Mouse (Mus musculus): ENCODE measurements around the gene 2310030G06Rik. TPM values are rescaled to one million over a fixed set of nuclear protein-coding genes. Genes with fewer than 3 reads are reported as not detected.

Gene 2310030G06Rik
- polyA plus RNA-seq, 1 experiment from 2014 or later = 2.5 TPM

DNA sequence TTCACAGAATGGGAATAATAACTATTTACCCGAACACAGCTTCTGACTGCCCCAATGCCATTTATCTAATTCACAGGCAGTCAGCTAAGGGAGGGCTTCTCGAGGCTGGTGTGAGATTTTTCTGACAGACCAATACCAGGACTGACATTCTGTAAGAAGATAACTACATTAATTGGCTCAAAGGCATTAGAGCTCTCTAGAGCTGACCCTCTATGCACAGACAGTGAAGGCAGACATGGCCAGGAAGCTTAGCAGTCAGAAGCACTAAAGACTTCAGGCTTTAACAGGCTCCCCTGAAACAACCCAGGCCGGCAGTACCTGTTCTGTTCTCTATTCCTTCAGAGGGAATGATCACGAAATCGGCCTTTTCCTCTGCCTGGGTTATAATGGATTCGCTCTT, 51.2 kb downstream of the 2310030G06Rik start:
- Histone ChIP-seq H3K4me1 (peaks cover 17% of the 10 kb centered on the region), H3K9ac (no peak overlapping the region), H3K27me3 (replicated peaks) (peaks cover 67% of the 10 kb centered on the region), H3K27ac (no peak overlapping the region), H3K4me2 (no peak overlapping the region), H3K4me3 (no peak overlapping the region), H3K9me3 (replicated peaks) (no peaks in the 10 kb centered on the region), H3K36me3 (no peaks in the 10 kb centered on the region)
- WGBS (ENCODE audit: insufficient replicate concordance) = 67% methylated on average over 6 of the region's 6 CpGs
- no peak for ATAC-seq

DNA sequence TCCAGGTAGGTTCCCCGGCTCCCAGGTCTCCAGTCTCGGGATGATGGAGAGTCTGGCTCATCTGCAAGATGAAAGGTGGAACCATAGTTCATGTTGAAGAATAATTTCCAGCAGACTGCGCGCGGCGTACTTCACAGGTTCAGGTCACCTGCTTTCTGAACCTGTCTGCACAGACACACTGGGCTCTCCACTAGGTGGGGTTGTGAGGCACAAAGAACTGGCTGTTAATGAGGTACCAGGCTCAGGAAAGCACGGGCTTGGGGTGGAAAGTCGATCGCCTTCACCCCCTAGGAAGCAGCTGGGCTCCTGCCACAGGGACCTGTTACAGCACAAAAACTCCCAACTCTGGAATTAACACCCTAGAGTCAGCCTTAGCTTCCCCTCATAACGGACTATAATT, 52.7 kb downstream of the 2310030G06Rik start:
- H3K4me1 ChIP-seq = peaks cover 9% of the 10 kb centered on the region
- no peak overlapping the region for H3K27ac ChIP-seq
- H3K4me3 ChIP-seq = peak overlapping the region; percentile 9; the same call in 1 of the 2 replicates
- peak overlapping the region; percentile 50 for H3K4me2 ChIP-seq
- H3K9ac ChIP-seq = no peak overlapping the region
- WGBS (ENCODE audit: insufficient replicate concordance) = 13% methylated on average over 10 of the region's 10 CpGs
- H3K27me3 ChIP-seq (replicated peaks) = peaks cover 52% of the 10 kb centered on the region
- H3K36me3 ChIP-seq = no peaks in the 10 kb centered on the region
- no peaks in the 10 kb centered on the region for H3K9me3 ChIP-seq (replicated peaks)
- no peak for ATAC-seq

DNA sequence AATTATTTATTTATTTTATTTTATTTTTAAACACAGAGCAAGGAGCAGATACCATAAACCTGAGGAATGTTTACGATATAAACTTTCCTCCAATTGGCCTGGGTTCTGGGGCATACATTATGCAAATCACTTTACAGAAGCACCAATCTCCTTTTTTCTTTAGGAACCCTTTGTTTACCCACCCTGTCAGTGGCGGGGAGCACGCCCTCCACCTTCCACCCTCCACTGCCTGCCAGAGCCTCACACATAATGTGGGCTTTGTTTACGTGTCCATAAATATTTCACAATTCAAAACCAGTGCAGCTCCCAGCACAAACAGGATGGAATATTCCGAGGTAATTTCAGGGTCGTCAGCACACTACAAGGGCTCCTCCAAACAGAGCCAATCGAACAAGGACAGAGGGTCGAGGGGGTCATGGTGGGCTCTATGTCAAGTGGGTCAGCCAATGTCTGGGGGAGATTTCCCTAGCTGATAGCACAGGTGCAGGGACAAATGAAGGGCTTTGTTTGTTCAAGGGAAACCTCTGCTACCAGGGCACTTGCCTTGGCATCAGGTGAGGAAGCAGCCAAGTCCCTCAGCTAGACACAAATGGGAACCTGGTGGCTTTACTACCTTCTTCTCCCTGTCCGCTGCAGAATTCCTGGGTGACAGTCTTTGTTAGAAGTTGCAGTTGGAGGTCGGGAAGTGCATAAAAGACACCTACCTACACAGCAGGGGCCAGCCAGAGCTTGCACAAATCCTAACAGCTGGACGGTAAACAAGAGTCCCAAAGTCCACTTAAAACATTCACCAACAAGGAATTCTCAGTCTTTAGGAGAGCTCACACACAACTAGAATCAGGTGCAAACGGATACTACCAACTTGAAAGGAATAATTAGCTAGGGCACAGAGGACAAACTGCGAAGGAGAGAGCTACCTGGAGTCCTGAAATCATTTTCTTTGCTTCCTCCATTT, 53.4 kb downstream of the 2310030G06Rik start:
- Histone ChIP-seq H3K4me3 (peak overlapping the region; percentile 9; the same call in 1 of the 2 replicates), H3K36me3 (no peaks in the 10 kb centered on the region), H3K27ac (peak overlapping the region; percentile 12), H3K4me1 (peaks cover 3% of the 10 kb centered on the region), H3K4me2 (peak overlapping the region; percentile 50), H3K9me3 (replicated peaks) (no peaks in the 10 kb centered on the region), H3K27me3 (replicated peaks) (peaks cover 46% of the 10 kb centered on the region), H3K9ac (no peak overlapping the region)
- ATAC-seq = peak; percentile 65
- 21% methylated on average over 13 of the region's 13 CpGs for WGBS (ENCODE audit: insufficient replicate concordance)

Other genes starting within 250 kb of the 2310030G06Rik start
- 46.8 and 47.6 TPM in 2 replicates for gene Pts, start 217.8 kb downstream of the 2310030G06Rik start, polyA plus RNA-seq (2016; fragmentation: Nextera tagmentation; extraction: Ambion mirVana)
- 2.3 and 3.1 TPM in 2 replicates for gene Il18, start 191.7 kb downstream of the 2310030G06Rik start, polyA plus RNA-seq (2016; fragmentation: Nextera tagmentation; extraction: Ambion mirVana)
- gene Bco2, start 191.4 kb downstream of the 2310030G06Rik start, polyA plus RNA-seq (2016; fragmentation: Nextera tagmentation; extraction: Ambion mirVana) = 0.18 TPM in 2 replicates
- gene Tex12, start 185.2 kb downstream of the 2310030G06Rik start, polyA plus RNA-seq (2016; fragmentation: Nextera tagmentation; extraction: Ambion mirVana) = not detected in 2 replicates
- 344 and 352 TPM in 2 replicates for gene Sdhd, start 142.7 kb downstream of the 2310030G06Rik start, polyA plus RNA-seq (2016; fragmentation: Nextera tagmentation; extraction: Ambion mirVana)
- 229 and 237 TPM in 2 replicates for gene Timm8b, start 142.6 kb downstream of the 2310030G06Rik start, polyA plus RNA-seq (2016; fragmentation: Nextera tagmentation; extraction: Ambion mirVana)
- 1.9 and 2.4 TPM in 2 replicates for gene Pih1d2, start 129.2 kb downstream of the 2310030G06Rik start, polyA plus RNA-seq (2016; fragmentation: Nextera tagmentation; extraction: Ambion mirVana)
- 12.5 and 13.1 TPM in 2 replicates for gene Nkapd1, start 129.1 kb downstream of the 2310030G06Rik start, polyA plus RNA-seq (2016; fragmentation: Nextera tagmentation; extraction: Ambion mirVana)
- 47.2 and 47.9 TPM in 2 replicates for gene Dlat, start 86.8 kb downstream of the 2310030G06Rik start, polyA plus RNA-seq (2016; fragmentation: Nextera tagmentation; extraction: Ambion mirVana)
- gene Dixdc1, start 7.0 kb downstream of the 2310030G06Rik start, polyA plus RNA-seq (2016; fragmentation: Nextera tagmentation; extraction: Ambion mirVana) = 1.1 and 1.2 TPM in 2 replicates
- gene Cryab, start 4.8 kb upstream of the 2310030G06Rik start, polyA plus RNA-seq (2016; fragmentation: Nextera tagmentation; extraction: Ambion mirVana) = 6.6 and 7.8 TPM in 2 replicates
- 0.82 and 1.2 TPM in 2 replicates for gene Hspb2, start 5.8 kb upstream of the 2310030G06Rik start, polyA plus RNA-seq (2016; fragmentation: Nextera tagmentation; extraction: Ambion mirVana)
- 11.5 and 13.7 TPM in 2 replicates for gene Fdxacb1, start 21.7 kb upstream of the 2310030G06Rik start, polyA plus RNA-seq (2016; fragmentation: Nextera tagmentation; extraction: Ambion mirVana)
- gene Alg9, start 28.5 kb upstream of the 2310030G06Rik start, polyA plus RNA-seq (2016; fragmentation: Nextera tagmentation; extraction: Ambion mirVana) = 20.9 and 23.1 TPM in 2 replicates
- 14.5 and 15.1 TPM in 2 replicates for gene 1110032A03Rik, start 29.0 kb upstream of the 2310030G06Rik start, polyA plus RNA-seq (2016; fragmentation: Nextera tagmentation; extraction: Ambion mirVana)
- 131 and 137 TPM in 2 replicates for gene Ppp2r1b, start 98.8 kb upstream of the 2310030G06Rik start, polyA plus RNA-seq (2016; fragmentation: Nextera tagmentation; extraction: Ambion mirVana)

Data from liver, embryonic 12.5 days (tissue).